Mouse (Mus musculus) adrenal gland, adult 8-10 months (tissue): ENCODE measurements at regions not wholly inside any gene's neighbourhood (a gene's known extent, or its start where the extent isn't known, plus 50 kb on each side); places are given as distances from the start of the nearest gene placed in this dataset.

Experiments
- DNase-seq: peaks from one replicate; pipeline ENCODE4 v3.0.0; 2022
- microRNA-seq, 2 experiments: library from miRNA; unstranded; fragments of <30 nt; microRNA quantifications; one replicate each; pipeline ENCODE4 v1.2.0; 2022

DNA sequence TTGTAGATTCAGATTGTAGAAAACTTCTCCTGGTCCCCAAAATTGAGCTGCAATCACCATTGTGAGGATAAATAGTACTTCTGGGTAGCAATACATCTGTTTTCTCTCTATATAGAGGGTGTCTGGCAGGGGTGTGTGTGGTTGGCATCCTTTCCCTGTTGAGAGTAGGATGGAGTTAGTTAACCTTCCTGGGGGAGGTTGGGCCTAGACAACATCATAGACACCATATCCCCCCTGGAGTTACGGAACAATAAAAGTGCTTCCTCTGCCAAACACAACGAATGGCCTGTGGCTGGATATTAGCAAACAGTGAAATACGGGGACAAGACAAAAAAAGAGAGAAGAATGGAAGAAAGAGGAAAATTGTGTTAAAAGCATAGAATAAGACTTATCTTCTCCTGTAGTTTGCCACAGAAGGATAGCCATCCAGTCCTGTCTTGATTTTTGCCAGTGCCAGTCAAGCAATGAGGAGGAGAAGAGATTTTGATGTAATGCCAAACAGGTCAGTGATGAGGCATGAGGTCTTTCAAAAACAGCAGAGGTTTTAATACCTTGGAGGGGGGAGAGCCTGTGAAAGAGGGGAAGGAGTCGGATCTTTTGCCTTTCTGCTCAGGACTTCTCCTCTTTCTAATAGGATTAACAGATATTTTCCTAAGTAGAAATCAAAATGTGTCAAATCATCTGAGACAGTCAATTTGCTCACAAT is 155.0 kb upstream of the Tmem161b start:
- DNase-seq = no peak

DNA sequence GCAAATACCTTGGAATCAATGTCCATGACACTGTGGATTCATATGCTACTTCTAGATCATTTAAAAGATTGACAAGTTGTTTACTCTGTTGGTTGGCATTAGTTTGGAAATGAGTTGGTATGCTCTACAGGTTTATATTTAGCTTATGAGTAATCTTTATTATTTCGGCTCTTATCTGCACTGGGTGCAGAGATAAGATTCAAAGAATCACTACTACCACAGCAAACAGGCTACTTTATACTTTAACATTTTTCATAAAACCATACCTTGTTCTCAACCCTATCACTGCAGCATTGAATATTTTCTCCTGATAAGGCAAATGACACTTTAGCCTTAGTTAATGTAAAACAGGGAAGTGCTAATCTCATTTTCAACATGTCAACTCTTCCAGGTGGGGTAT is 153.7 kb upstream of the Tmem161b start:
- DNase-seq = no peak

Small RNAs in the stretch of these regions (microRNA-seq; reads per million reads assigned to microRNA genes)
- gene Mir9-2 = 0 reads per million in 2 experiments
